Mouse (Mus musculus) liver, embryonic 13.5 days (tissue): Measurements from ENCODE around the gene Mrpl21. TPM values are rescaled to one million over a fixed set of nuclear protein-coding genes. Genes with fewer than 3 reads are reported as not detected.

Experiments
- ATAC-seq: fragments of 200-750 bp; cut with Nextera tagmentation; 2 replicates; pipeline ENCODE4 v1.8.0; 2017; ENCODE audit warnings: low read depth, mild to moderate bottlenecking, moderate number of reproducible peaks, moderate library complexity
- DNase-seq: peaks from one replicate; pipeline ENCODE4 v3.0.0; 2022
- H3K27ac ChIP-seq: fragments of 300-500 bp; sonication (generic); 2 replicates; pipeline ENCODE4 v1.5.1; 2015; ENCODE audit warnings: moderate library complexity, mild to moderate bottlenecking, inconsistent platforms
- H3K27me3 ChIP-seq: fragments of 300-500 bp; sonication (generic); 2 replicates; pipeline ENCODE4 v1.6.1; 2015; ENCODE audit warnings: mild to moderate bottlenecking, inconsistent platforms
- H3K36me3 ChIP-seq: fragments of 300-500 bp; sonication (generic); 2 replicates; pipeline ENCODE4 v1.6.1; 2015; ENCODE audit warnings: mild to moderate bottlenecking, inconsistent platforms
- H3K4me1 ChIP-seq: fragments of 300-500 bp; sonication (generic); replicated peaks from 2 replicates; pipeline ENCODE4 v1.6.1; 2015; ENCODE audit warnings: inconsistent platforms
- H3K4me2 ChIP-seq: fragments of 300-500 bp; sonication (generic); 2 replicates; pipeline ENCODE4 v1.6.1; 2015; ENCODE audit warnings: inconsistent platforms, mild to moderate bottlenecking, moderate library complexity
- H3K4me3 ChIP-seq: fragments of 300-500 bp; sonication (generic); replicated peaks from 2 replicates; pipeline ENCODE4 v1.5.1; 2015; ENCODE audit warnings: mild to moderate bottlenecking, inconsistent platforms
- H3K9ac ChIP-seq: fragments of 300-500 bp; sonication (generic); 2 replicates; pipeline ENCODE4 v1.6.1; 2015; ENCODE audit warnings: mild to moderate bottlenecking, inconsistent platforms
- H3K9me3 ChIP-seq: fragments of 300-500 bp; sonication (generic); replicated peaks from 2 replicates; pipeline ENCODE4 v1.6.1; 2016; ENCODE audit warnings: inconsistent platforms
- WGBS: fragments of 180-500 bp; shearing (Covaris S2); methylation state at CpG from one replicate; pipeline ENCODE4 v1.1.7; 2015; ENCODE audit not compliant: insufficient replicate concordance; 5-methylcytosine and 5-hydroxymethylcytosine counted together
- polyA plus RNA-seq: library from polyadenylated mRNA; unstranded; fragments of >200 nt; fragmentation: Nextera tagmentation; extraction: Ambion mirVana; gene quantifications from 2 replicates; pipeline ENCODE4 v1.2.1, GENCODE M21; 2015

Mrpl21 gene
- 85.4 and 94.4 TPM in 2 replicates for polyA plus RNA-seq

DNA sequence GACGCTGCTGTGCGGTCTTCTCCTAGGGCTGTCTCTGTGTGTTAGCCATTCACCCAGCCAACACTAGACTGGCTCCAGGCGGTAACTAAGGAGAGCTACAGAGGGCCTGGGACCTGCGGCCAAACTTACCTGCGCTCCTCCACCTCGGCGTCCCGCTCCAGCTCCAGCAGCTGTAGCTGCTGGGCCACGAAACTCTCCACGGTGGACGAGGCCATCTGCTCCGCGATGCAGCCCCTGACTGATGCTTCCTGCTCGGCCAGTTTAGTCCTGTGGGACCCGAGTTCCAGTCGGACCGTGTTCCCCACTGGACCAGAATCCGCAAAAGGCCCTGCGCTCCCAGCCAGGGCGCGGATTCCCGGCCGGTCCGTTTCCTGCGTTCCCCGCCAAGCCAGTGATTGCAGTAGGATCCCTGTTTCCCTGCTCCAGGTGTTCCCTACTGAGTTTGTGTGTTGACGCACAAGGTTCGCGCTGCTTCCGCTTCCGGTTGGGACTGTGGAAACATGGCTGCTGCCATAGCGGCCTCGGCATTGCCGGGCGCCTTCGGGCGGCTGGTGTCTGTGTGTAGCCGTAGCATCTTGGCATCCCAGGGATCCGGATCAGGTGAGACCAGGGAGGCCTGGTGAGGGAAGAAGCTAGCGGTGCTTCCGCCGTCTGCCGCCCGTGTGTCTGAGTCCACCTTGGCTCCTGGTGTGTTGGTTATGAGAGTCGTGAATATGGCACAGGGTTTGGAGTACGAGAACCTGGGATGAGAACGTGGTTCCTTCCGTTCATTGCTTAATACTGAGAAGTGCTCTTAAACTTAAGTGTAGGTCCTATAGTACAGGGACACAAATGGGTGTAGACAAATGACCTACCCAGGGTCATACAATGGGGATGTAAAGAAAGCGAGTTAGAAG is at the start of gene Mrpl21, which contains the start of gene Ighmbp2:
TSS of gene Mrpl21 (plus strand) at position 330 of the 896 bp plus-strand sequence.
TSS of gene Ighmbp2 (minus strand) at position 446 of the 896 bp plus-strand sequence.
- ATAC-seq (peak; percentile 88), DNase-seq (peak; percentile 78)
- peak within 1 kb of the TSS; percentile 82 for H3K9ac ChIP-seq
- H3K9me3 ChIP-seq, result no peaks in the 10 kb centered on the region
- peaks cover 27% of the 10 kb centered on the region for H3K4me1 ChIP-seq
- no peaks in the 10 kb centered on the region for H3K27me3 ChIP-seq
- under 1% methylated on average over 49 of the region's 49 CpGs for WGBS
- H3K27ac ChIP-seq, result peak within 1 kb of the TSS; percentile 10; the same call in 1 of the 2 replicates
- H3K4me3 ChIP-seq, result peak within 1 kb of the TSS; percentile 78
- peak within 1 kb of the TSS; percentile 84 for H3K4me2 ChIP-seq
- peaks cover 56% of the 10 kb centered on the region for H3K36me3 ChIP-seq

DNA sequence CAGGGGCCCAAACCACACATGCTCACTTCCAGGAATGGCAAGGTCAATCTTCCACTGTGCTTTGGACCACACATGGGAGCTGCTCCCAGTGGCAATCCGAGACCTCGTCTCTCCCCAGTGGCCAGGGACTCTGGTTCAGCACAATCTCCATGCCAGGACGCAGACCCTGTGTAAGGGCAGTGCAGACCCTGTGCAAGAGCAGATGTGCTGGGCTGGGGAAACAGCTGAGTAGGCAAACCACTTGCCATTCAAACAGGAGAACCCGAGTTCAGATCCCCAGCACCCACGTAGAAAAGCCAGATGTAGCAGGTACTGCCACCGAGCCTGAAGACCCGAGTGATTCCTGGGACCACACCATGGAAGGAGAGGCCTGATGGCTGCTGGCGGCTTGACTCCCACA is 22.7 kb upstream of the Mrpl21 start:
- Histone ChIP-seq H3K9me3 (no peaks in the 10 kb centered on the region), H3K4me2 (no peak overlapping the region), H3K27me3 (no peaks in the 10 kb centered on the region), H3K4me1 (no peaks in the 10 kb centered on the region), H3K36me3 (peaks cover 48% of the 10 kb centered on the region), H3K27ac (no peak overlapping the region), H3K4me3 (no peak overlapping the region), H3K9ac (no peak overlapping the region)
- no peak for DNase-seq
- no peak for ATAC-seq
- 79% methylated on average over 8 of the region's 8 CpGs for WGBS

- H3K9me3 ChIP-seq, result no peaks in the 10 kb centered on the region
- no peak overlapping the region for H3K4me3 ChIP-seq
- no peaks in the 10 kb centered on the region for H3K27me3 ChIP-seq
- no peak overlapping the region for H3K4me2 ChIP-seq
- DNase-seq (no peak), ATAC-seq (no peak)
- 75% methylated on average over 3 of the region's 3 CpGs for WGBS
- H3K4me1 ChIP-seq, result no peaks in the 10 kb centered on the region
- H3K27ac ChIP-seq, result no peak overlapping the region
- no peak overlapping the region for H3K9ac ChIP-seq
- peaks cover 54% of the 10 kb centered on the region for H3K36me3 ChIP-seq
These were observed 22.1 kb upstream of the Mrpl21 start for GRCm38 (mm10) chr19:3260591-3260990.

DNA sequence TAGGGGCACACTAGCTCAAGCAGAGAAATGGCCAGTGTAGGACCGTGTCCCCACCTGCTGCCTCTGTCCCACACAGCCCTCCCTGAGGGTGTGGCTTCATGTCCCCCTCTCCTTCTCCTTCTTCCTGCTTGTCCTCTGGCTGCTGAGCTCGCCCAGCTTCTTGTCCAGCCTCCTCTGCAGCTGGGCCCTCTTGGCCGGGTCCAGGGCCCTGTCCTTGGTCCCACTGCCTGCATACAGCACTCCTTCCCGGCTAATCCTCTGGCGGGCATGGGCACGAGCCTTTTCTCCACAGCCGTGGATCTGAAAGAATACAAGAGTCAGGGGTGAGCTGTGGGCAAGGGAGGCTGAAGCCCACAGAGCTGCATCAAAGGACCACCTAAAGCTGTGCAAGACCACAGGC is 21.4 kb upstream of the Mrpl21 start:
- no peaks in the 10 kb centered on the region for H3K9me3 ChIP-seq
- H3K4me1 ChIP-seq, result no peaks in the 10 kb centered on the region
- 79% methylated on average over 7 of the region's 7 CpGs for WGBS
- no peak overlapping the region for H3K27ac ChIP-seq
- no peak for DNase-seq
- ATAC-seq, result no peak
- H3K4me3 ChIP-seq, result no peak overlapping the region
- H3K4me2 ChIP-seq, result no peak overlapping the region
- H3K9ac ChIP-seq, result no peak overlapping the region
- peaks cover 61% of the 10 kb centered on the region for H3K36me3 ChIP-seq
- no peaks in the 10 kb centered on the region for H3K27me3 ChIP-seq

DNA sequence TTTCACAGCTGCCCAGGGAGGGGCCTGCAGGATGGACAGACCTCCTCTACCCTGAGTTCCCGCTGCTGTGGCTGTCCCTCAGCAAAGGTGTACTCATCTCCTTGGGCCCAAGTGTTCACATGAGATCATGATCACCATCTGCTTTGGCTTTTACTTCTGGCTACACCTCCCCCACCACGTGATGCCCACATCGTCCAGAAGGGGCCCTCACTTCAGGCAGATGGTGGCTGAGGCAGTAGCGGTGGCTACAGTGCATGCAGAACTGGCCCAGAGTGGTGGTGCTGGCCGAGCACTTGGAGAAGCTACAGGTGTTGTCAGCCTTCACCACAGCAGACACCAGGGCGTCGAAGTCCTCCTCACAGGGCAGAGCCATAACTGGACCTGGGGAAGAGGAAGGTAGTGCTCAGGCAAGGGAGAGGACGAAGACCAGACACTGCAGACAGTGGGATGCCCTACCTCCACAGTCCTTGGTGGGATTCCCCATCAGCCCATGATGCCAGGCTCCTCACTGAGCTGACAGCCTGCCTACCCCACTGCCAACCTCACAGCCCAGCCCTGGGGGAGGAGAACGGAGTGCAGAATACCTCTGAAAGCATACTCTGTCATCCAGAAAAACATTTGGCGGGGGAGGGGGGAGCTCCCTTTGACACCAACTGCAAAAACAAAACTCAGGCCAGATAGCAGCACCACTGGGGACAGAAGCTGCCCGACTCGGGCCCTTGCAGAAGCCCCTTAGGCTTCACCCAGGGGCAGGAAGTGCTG is 20.8 kb upstream of the Mrpl21 start:
- H3K4me1 ChIP-seq, result no peaks in the 10 kb centered on the region
- DNase-seq, result no peak

GRCm38 (mm10) chr19:3264348-3264747 is 18.4 kb upstream of the Mrpl21 start:
- Histone ChIP-seq H3K36me3 (peaks cover 91% of the 10 kb centered on the region), H3K4me1 (no peaks in the 10 kb centered on the region), H3K27ac (no peak overlapping the region), H3K9me3 (no peaks in the 10 kb centered on the region), H3K4me2 (no peak overlapping the region), H3K9ac (no peak overlapping the region), H3K27me3 (no peaks in the 10 kb centered on the region), H3K4me3 (no peak overlapping the region)
- DNase-seq (no peak), ATAC-seq (no peak)
- 90% methylated on average over 6 of the region's 6 CpGs for WGBS

More for the DNA sequence above, 20.8 kb upstream of the Mrpl21 start:
- H3K27ac ChIP-seq, result no peak overlapping the region
- H3K9ac ChIP-seq, result no peak overlapping the region
- no peak overlapping the region for H3K4me2 ChIP-seq
- no peak overlapping the region for H3K4me3 ChIP-seq
- H3K9me3 ChIP-seq, result no peaks in the 10 kb centered on the region
- WGBS, result 70% methylated on average over 12 of the region's 12 CpGs
- no peaks in the 10 kb centered on the region for H3K27me3 ChIP-seq
- ATAC-seq, result no peak
- peaks cover 67% of the 10 kb centered on the region for H3K36me3 ChIP-seq

DNA sequence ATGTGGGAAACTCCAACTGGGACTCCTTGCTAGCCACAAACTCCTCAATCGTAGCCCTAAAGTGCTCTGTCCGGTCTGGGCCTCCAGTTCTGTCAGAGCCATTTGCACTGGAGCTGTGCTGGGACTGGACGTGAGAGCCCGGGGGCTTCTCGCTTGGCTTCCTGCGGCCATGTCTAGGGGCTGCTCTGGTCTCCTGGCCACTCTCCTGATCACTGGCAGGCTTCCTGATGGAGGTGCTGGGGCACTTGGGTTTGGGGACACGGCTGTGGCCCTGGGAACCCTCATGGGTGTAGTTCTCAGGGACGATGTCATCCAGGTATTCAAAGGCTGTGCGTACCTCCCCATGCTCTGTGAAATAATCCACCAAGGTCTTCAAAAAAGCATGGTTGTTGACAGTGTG is 17.5 kb upstream of the Mrpl21 start:
- no peaks in the 10 kb centered on the region for H3K27me3 ChIP-seq
- no peak overlapping the region for H3K4me3 ChIP-seq
- ATAC-seq (no peak), DNase-seq (no peak)
- peaks cover 88% of the 10 kb centered on the region for H3K36me3 ChIP-seq
- H3K4me1 ChIP-seq, result no peaks in the 10 kb centered on the region
- WGBS, result 85% methylated on average over 9 of the region's 9 CpGs
- H3K9ac ChIP-seq, result no peak overlapping the region
- H3K9me3 ChIP-seq, result no peaks in the 10 kb centered on the region
- no peak overlapping the region for H3K4me2 ChIP-seq
- H3K27ac ChIP-seq, result no peak overlapping the region

DNA sequence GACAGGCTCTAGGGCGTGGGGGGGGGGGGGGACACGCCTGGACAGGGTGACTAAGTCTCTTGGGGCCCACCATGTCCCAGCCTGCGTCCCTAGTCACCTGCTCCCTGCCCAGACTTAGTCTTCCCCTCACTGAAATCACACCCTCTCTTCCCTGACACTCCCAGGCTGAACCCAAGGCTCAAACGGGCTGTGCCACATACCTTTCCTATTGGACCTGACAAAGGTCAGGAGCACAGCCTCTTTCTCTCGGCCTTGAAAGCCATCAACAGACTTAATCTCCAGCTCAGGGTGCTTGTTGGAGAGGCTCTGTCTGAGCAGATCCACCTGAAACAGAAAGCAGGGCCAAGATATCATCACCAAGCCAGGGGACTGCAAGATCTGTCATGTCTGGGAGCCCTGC is 16.6 kb upstream of the Mrpl21 start:
- WGBS, result 86% methylated on average over 5 of the region's 5 CpGs
- ATAC-seq, result no peak
- Histone ChIP-seq H3K27me3 (no peaks in the 10 kb centered on the region), H3K4me1 (no peaks in the 10 kb centered on the region), H3K9me3 (no peaks in the 10 kb centered on the region), H3K9ac (no peak overlapping the region), H3K4me3 (no peak overlapping the region), H3K4me2 (no peak overlapping the region), H3K27ac (no peak overlapping the region), H3K36me3 (peaks cover 85% of the 10 kb centered on the region)
- DNase-seq, result no peak

DNA sequence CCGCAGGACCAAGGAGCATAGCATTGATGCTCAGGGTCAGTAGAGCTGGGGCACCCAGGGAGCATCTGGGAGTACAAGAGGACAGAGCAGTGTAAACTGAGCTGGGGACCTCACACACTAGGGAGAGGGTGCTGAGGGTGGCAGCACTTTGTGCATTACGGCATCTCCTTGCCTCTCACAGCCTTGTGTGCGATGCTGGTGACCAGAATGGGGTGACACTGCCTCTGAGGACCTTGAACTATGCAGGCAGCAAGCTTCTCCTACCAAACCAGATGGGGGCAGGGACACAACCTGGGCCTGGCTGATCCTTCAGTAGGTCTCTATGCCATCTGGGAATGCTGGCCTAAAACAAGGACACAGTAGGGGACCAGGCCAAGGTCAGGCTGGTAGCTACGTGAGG is 16.0 kb upstream of the Mrpl21 start:
- DNase-seq (no peak), ATAC-seq (no peak)
- H3K9me3 ChIP-seq, result no peaks in the 10 kb centered on the region
- H3K36me3 ChIP-seq, result peaks cover 85% of the 10 kb centered on the region
- no peak overlapping the region for H3K4me3 ChIP-seq
- H3K4me1 ChIP-seq, result no peaks in the 10 kb centered on the region
- no peak overlapping the region for H3K4me2 ChIP-seq
- H3K9ac ChIP-seq, result no peak overlapping the region
- no peaks in the 10 kb centered on the region for H3K27me3 ChIP-seq
- 84% methylated on average over 4 of the region's 4 CpGs for WGBS
- no peak overlapping the region for H3K27ac ChIP-seq

DNA sequence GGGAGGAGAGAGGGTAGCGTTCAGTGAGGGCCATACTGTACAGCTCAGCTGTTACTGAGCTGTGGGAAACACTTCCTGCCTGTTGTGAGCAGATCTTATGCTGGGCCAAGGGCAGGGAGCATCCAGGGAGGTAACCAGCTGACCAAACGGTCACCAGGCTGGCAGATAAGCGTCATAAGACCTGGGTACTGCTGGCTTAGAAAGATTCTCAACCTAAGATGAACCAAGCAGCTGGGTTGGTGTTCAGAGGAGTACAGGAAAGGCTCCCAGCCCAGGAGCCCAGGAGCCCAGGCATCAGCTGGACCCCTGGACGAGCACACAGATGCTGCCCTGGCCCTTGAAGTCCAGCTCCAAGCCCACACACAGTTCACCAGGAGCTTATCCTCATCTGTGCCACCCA is 15.4 kb upstream of the Mrpl21 start:
- H3K4me3 ChIP-seq, result no peak overlapping the region
- no peaks in the 10 kb centered on the region for H3K4me1 ChIP-seq
- ATAC-seq (no peak), DNase-seq (no peak)
- no peaks in the 10 kb centered on the region for H3K27me3 ChIP-seq
- H3K4me2 ChIP-seq, result no peak overlapping the region
- no peak overlapping the region for H3K9ac ChIP-seq
- no peaks in the 10 kb centered on the region for H3K9me3 ChIP-seq
- 77% methylated on average over 4 of the region's 4 CpGs for WGBS
- H3K27ac ChIP-seq, result no peak overlapping the region
- peaks cover 85% of the 10 kb centered on the region for H3K36me3 ChIP-seq

DNA sequence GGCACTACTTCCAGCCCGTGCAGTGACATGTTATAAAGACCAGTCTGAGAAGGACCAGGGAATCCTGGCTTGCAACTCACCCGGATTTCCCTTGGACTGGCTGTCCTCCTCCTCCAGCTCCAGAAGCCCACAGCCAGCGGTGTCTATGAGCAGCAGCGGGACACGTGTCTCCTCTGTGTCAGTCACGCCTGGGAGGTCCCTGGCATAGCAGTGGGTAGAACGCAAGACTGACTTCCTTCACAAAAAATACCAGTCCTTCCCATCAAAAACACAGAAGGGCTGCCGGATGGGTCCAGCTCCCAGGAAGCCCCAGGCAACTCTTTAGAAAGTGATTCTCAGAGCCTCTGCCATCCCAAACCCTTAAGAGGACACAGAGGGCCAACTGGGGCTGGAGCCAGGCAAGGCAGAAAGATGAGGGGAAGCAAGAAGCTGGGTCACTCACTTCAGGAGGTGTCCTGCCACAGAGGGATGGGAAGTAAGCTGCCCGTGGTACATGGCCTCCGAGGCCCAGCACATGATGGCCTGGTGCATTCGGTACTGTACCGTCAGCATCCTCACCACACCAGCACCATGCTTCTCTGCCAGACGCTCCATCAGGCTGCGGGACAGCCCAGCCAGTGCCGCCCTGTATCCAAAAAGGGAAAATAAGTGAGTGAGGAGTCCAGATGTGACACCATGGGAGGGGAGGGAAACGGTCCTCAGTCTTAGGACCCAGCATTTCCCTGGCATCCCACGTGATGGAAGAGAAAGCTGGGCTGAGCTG is 14.3 kb upstream of the Mrpl21 start:
- no peak overlapping the region for H3K4me2 ChIP-seq
- no peak overlapping the region for H3K4me3 ChIP-seq
- H3K4me1 ChIP-seq, result no peaks in the 10 kb centered on the region
- ATAC-seq (no peak), DNase-seq (no peak)
- no peaks in the 10 kb centered on the region for H3K27me3 ChIP-seq
- H3K27ac ChIP-seq, result no peak overlapping the region
- no peaks in the 10 kb centered on the region for H3K9me3 ChIP-seq
- H3K9ac ChIP-seq, result no peak overlapping the region
- H3K36me3 ChIP-seq, result peaks cover 87% of the 10 kb centered on the region
- 80% methylated on average over 17 of the region's 17 CpGs for WGBS
